Mouse (Mus musculus): Measurements from ENCODE around the gene Fpgs. TPM values are rescaled to one million over a fixed set of nuclear protein-coding genes. Genes with fewer than 3 reads are reported as not detected.

The Fpgs gene
- polyA plus RNA-seq, 1 experiment: 19.7 TPM

DNA sequence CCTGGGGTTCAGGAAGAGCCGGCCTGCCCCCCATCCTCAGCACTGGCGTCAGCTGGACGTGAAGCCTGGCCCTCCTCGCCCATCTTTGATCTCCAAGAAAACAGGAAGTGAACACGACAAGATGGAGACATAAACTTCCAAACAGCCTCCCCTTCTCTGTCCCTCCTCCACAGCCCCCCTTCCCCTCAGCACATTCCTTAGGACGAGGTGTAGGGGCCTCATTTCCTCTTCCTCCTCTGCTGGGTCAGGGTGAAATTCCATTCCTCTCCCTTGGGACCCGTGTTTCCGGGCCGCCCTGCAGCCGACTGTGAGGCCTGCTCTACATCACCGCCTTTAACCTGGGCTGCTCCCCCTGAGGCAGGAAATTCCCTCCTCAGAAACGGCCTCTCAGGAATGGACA, 48.1 kb downstream of the Fpgs start:
- WGBS: 71% methylated on average over 12 of the region's 12 CpGs
- TF ChIP-seq CTCF (IDR thresholded peaks at IDR 0.05; ENCODE audit: borderline replicate concordance, insufficient read depth, low read depth, low read length): no peak
- TF ChIP-seq POLR2A (IDR thresholded peaks at IDR 0.05; ENCODE audit: borderline replicate concordance, insufficient read depth, low read length): no peak
- Histone ChIP-seq H3K4me3 (replicated peaks; ENCODE audit: insufficient read depth, low read depth, low read length) (no peak overlapping the region), H3K27ac (ENCODE audit: insufficient read depth, low read length) (peak overlapping the region; percentile 44; the same call in 1 of the 2 replicates), H3K4me1 (ENCODE audit: control insufficient read depth, insufficient read depth, low read length) (no peaks in the 10 kb centered on the region), H3K27me3 (ENCODE audit: control insufficient read depth, insufficient read depth, low read length) (no peaks in the 10 kb centered on the region)
- no peak for DNase-seq

DNA sequence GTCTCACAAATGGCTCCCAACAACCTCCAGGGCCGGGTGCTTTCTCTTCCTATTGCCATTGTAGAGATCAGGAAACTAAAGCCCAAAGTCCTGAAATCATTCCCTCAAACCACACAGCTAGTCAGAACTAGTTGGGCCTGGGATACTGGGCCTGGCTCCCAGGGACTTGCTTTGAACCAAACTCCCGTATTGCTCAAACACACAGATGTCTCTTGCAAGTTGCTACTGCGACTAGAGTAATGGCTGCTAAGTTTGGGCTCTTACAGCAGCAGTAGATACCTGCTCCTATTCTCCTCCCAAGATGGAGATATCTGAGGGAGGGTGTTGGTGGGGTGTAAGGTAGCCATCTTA, 48.6 kb downstream of the Fpgs start:
- Histone ChIP-seq H3K4me1 (ENCODE audit: control insufficient read depth, insufficient read depth, low read length) (no peaks in the 10 kb centered on the region), H3K4me3 (replicated peaks; ENCODE audit: insufficient read depth, low read depth, low read length) (no peak overlapping the region), H3K27ac (ENCODE audit: insufficient read depth, low read length) (peak overlapping the region; percentile 54; the same call in 1 of the 2 replicates), H3K27me3 (ENCODE audit: control insufficient read depth, insufficient read depth, low read length) (no peaks in the 10 kb centered on the region)
- WGBS: 86% methylated on average over 3 of the region's 3 CpGs
- DNase-seq: no peak
- TF ChIP-seq CTCF (IDR thresholded peaks at IDR 0.05; ENCODE audit: borderline replicate concordance, insufficient read depth, low read depth, low read length): no peak
- TF ChIP-seq POLR2A (IDR thresholded peaks at IDR 0.05; ENCODE audit: borderline replicate concordance, insufficient read depth, low read length): no peak

DNA sequence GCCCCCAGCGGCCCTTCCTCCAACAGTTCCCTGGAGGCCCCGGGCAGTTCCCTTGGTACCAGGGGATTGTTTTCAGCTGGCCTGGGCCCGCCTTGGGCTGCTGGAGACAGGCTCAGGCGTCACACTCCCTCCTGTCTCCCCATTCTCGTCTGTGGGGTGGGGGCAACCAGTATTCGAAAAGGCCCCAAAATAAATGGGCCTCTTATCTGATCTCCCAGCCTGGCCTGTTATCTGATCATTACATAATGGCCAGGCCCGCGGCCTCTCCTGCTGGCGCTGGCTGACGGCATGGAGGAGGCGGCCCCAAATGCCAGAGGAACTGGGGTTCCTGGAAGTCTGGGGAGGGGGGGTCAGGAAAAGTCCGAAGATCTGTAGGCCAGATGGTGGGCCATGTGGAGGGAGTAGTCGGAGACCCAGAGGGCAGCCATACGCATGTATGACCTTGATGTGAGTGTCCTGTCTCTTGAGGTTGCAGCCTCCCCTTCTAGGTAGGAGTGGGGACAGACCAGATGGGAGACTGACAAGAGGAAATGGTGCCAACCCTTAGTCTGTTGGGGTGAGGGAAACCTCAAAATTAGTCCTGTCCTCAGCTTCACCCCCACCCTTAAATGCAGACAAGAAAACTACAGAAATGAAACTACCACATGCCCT, 49.1 kb downstream of the Fpgs start:
- Histone ChIP-seq H3K4me3 (replicated peaks; ENCODE audit: insufficient read depth, low read depth, low read length) (no peak overlapping the region), H3K4me1 (ENCODE audit: control insufficient read depth, insufficient read depth, low read length) (no peaks in the 10 kb centered on the region), H3K27me3 (ENCODE audit: control insufficient read depth, insufficient read depth, low read length) (no peaks in the 10 kb centered on the region), H3K27ac (ENCODE audit: insufficient read depth, low read length) (0 out of 2 replicates have a peak overlapping the region, but pooled peaks have one; percentile 54)
- TF ChIP-seq CTCF (IDR thresholded peaks at IDR 0.05; ENCODE audit: borderline replicate concordance, insufficient read depth, low read depth, low read length) (no peak), POLR2A (IDR thresholded peaks at IDR 0.05; ENCODE audit: borderline replicate concordance, insufficient read depth, low read length) (no peak)
- WGBS: 75% methylated on average over 14 of the region's 14 CpGs
- no peak for DNase-seq

DNA sequence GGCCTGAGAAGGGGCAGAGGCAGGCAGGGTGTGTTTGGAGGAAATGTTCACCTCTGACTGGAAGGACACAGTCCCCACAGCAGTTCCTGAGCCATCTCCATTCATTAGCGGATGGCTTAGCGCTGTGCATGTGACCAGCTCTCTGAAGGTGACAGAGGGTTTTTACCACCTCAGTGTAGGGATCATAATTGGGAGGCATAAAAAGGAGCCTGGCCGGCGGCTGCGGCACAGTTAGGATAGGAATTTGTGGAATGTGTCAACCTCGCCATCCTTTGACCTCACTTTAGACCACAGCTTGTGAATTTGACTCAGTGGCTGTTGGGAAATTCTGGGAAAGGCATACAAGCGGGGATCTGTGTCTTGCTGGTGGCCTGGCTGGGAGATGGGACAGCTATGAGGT, 50.2 kb downstream of the Fpgs start:
- no peak for DNase-seq
- no peak overlapping the region for H3K27ac ChIP-seq (ENCODE audit: insufficient read depth, low read length)
- no peak overlapping the region for H3K4me3 ChIP-seq (replicated peaks; ENCODE audit: insufficient read depth, low read depth, low read length)
- H3K27me3 ChIP-seq (ENCODE audit: control insufficient read depth, insufficient read depth, low read length): no peaks in the 10 kb centered on the region
- WGBS: 71% methylated on average over 7 of the region's 7 CpGs
- no peaks in the 10 kb centered on the region for H3K4me1 ChIP-seq (ENCODE audit: control insufficient read depth, insufficient read depth, low read length)
- TF ChIP-seq POLR2A (IDR thresholded peaks at IDR 0.05; ENCODE audit: borderline replicate concordance, insufficient read depth, low read length) (no peak), CTCF (IDR thresholded peaks at IDR 0.05; ENCODE audit: borderline replicate concordance, insufficient read depth, low read depth, low read length) (no peak)

GRCm38 (mm10) chr2:32647366-32647765, 56.6 kb downstream of the Fpgs start:
- no peak overlapping the region for H3K27ac ChIP-seq (ENCODE audit: insufficient read depth, low read length)
- TF ChIP-seq POLR2A (IDR thresholded peaks at IDR 0.05; ENCODE audit: borderline replicate concordance, insufficient read depth, low read length): no peak
- H3K4me3 ChIP-seq (replicated peaks; ENCODE audit: insufficient read depth, low read depth, low read length): no peak overlapping the region
- H3K27me3 ChIP-seq (ENCODE audit: control insufficient read depth, insufficient read depth, low read length): no peaks in the 10 kb centered on the region
- WGBS: 88% methylated on average over 7 of the region's 7 CpGs
- no peaks in the 10 kb centered on the region; the same call in 1 of the 2 replicates for H3K4me1 ChIP-seq (ENCODE audit: control insufficient read depth, insufficient read depth, low read length)
- DNase-seq: no peak

- peak within 1 kb of the TSS; percentile 12; the same call in 1 of the 2 replicates for H3K27ac ChIP-seq (ENCODE audit: insufficient read depth, low read length)
- 63% methylated on average over 31 of the region's 31 CpGs for WGBS
- peak within 1 kb of the TSS; percentile 6 for H3K4me3 ChIP-seq (replicated peaks; ENCODE audit: insufficient read depth, low read depth, low read length)
- H3K27me3 ChIP-seq (ENCODE audit: control insufficient read depth, insufficient read depth, low read length): no peaks in the 10 kb centered on the region
- no peaks in the 10 kb centered on the region; the same call in 1 of the 2 replicates for H3K4me1 ChIP-seq (ENCODE audit: control insufficient read depth, insufficient read depth, low read length)
- no peak for DNase-seq
- TF ChIP-seq CTCF (IDR thresholded peaks at IDR 0.05; ENCODE audit: borderline replicate concordance, insufficient read depth, low read depth, low read length) (no peak), POLR2A (IDR thresholded peaks at IDR 0.05; ENCODE audit: borderline replicate concordance, insufficient read depth, low read length) (no peak)
These were observed 57.4 kb downstream of the Fpgs start, which contains the start of gene Eng for GRCm38 (mm10) chr2:32646379-32647056. TSS of gene Eng (plus strand) at chr2:32646595.

- H3K27ac ChIP-seq (ENCODE audit: insufficient read depth, low read length): no peak overlapping the region
- TF ChIP-seq POLR2A (IDR thresholded peaks at IDR 0.05; ENCODE audit: borderline replicate concordance, insufficient read depth, low read length): no peak
- no peak for TF ChIP-seq CTCF (IDR thresholded peaks at IDR 0.05; ENCODE audit: borderline replicate concordance, insufficient read depth, low read depth, low read length)
- WGBS: 53% methylated on average over 3 of the region's 3 CpGs
These were observed 58.3 kb downstream of the Fpgs start for GRCm38 (mm10) chr2:32645647-32646046.

More at GRCm38 (mm10) chr2:32645647-32646046, 58.3 kb downstream of the Fpgs start:
- Histone ChIP-seq H3K4me1 (ENCODE audit: control insufficient read depth, insufficient read depth, low read length) (no peaks in the 10 kb centered on the region; the same call in 1 of the 2 replicates), H3K27me3 (ENCODE audit: control insufficient read depth, insufficient read depth, low read length) (no peaks in the 10 kb centered on the region), H3K4me3 (replicated peaks; ENCODE audit: insufficient read depth, low read depth, low read length) (no peak overlapping the region)
- no peak for DNase-seq
